Mouse (Mus musculus) hindbrain, embryonic 12.5 days (tissue): ENCODE measurements around the gene Igsf3. TPM values are rescaled to one million over a fixed set of nuclear protein-coding genes. Genes with fewer than 3 reads are reported as not detected.

Experiments
- ATAC-seq: fragments of 200-750 bp; cut with Nextera tagmentation; 2 replicates; pipeline ENCODE4 v1.8.0; 2017; ENCODE audit warnings: moderate TSS enrichment; ENCODE audit not compliant: low FRiP score
- H3K27ac ChIP-seq: fragments of 300-500 bp; sonication (generic); 2 replicates; pipeline ENCODE4 v1.5.1; 2016; ENCODE audit warnings: mild to moderate bottlenecking
- H3K27me3 ChIP-seq: fragments of 300-500 bp; sonication (generic); 2 replicates; pipeline ENCODE4 v1.6.1; 2016; ENCODE audit warnings: mild to moderate bottlenecking
- H3K36me3 ChIP-seq: fragments of 300-500 bp; sonication (generic); 2 replicates; pipeline ENCODE4 v1.6.1; 2016; ENCODE audit warnings: mild to moderate bottlenecking
- H3K4me1 ChIP-seq: fragments of 300-500 bp; sonication (generic); 2 replicates; pipeline ENCODE4 v1.6.1; 2016
- H3K4me2 ChIP-seq: fragments of 300-500 bp; sonication (generic); replicated peaks from 2 replicates; pipeline ENCODE4 v1.6.1; 2016; ENCODE audit warnings: mild to moderate bottlenecking
- H3K4me3 ChIP-seq: fragments of 300-500 bp; sonication (generic); 2 replicates; pipeline ENCODE4 v1.5.1; 2016; ENCODE audit warnings: mild to moderate bottlenecking
- H3K9ac ChIP-seq: fragments of 300-500 bp; sonication (generic); 2 replicates; pipeline ENCODE4 v1.6.1; 2016; ENCODE audit warnings: mild to moderate bottlenecking, moderate library complexity
- H3K9me3 ChIP-seq: fragments of 300-500 bp; sonication (generic); replicated peaks from 2 replicates; pipeline ENCODE4 v1.6.1; 2016; ENCODE audit warnings: mild to moderate bottlenecking
- WGBS: fragments of 180-500 bp; shearing (Covaris S2); methylation state at CpG from one replicate; pipeline ENCODE4 v1.1.7; 2016; 5-methylcytosine and 5-hydroxymethylcytosine counted together
- polyA plus RNA-seq: library from polyadenylated mRNA; unstranded; fragments of >200 nt; fragmentation: Nextera tagmentation; extraction: Ambion mirVana; gene quantifications from 2 replicates; pipeline ENCODE4 v1.2.1, GENCODE M21; 2016

Igsf3 gene
- polyA plus RNA-seq, 1 experiment from 2014 or later = 61.9 TPM

DNA sequence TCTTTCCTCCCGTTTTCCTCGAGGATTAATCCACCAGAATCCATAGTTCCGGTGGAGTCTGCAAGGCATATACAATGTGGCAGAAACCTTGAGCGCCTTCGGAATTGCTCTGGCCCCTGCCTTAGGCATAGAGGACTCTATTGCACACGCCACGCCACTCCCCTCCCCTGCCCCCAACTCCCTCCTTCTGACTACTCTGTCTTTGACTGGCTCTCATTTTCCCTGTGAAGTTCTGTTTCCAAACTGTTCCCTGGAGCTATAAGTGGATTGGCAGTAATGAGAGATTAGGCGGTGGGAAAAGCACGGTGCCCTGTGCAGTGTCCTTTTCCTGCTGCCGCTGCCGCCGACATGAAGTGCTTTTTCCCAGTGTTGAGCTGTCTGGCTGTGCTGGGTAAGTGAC, 1.2 kb downstream of the Igsf3 start:
- Histone ChIP-seq H3K4me1 (peaks cover 53% of the 10 kb centered on the region), H3K27ac (peak overlapping the region; percentile 83; the same call in 1 of the 2 replicates)

DNA sequence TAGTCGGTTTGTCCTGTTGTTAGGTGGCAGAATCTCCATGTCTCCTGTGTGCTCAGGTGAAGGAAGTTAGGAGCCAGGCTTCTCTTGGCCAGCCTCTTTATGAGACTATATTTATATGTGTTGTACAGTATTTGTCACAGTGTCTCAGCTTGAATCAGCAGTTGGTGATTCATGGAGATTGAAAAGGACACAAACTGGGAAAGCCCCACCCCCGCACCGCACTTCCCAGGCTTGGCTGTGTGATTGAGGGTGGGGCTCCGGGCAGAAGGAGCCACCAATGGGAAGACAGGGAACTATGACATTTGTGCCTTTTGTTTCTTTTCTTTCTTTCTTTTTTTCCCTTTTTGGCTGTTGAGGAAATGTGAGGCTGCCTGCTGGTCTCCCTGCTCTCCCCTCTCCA, 2.9 kb downstream of the Igsf3 start:
- Histone ChIP-seq H3K27me3 (no peaks in the 10 kb centered on the region), H3K4me2 (peak overlapping the region; percentile 69), H3K9me3 (no peaks in the 10 kb centered on the region), H3K27ac (peak overlapping the region; percentile 44), H3K9ac (peak overlapping the region; percentile 91), H3K4me3 (peak overlapping the region; percentile 88), H3K4me1 (peaks cover 63% of the 10 kb centered on the region), H3K36me3 (no peaks in the 10 kb centered on the region)
- 21% methylated on average over 4 of the region's 4 CpGs for WGBS
- no peak for ATAC-seq

More for the DNA sequence above, 1.2 kb downstream of the Igsf3 start:
- H3K4me3 ChIP-seq = peak overlapping the region; percentile 88
- H3K27me3 ChIP-seq = no peaks in the 10 kb centered on the region; the same call in 1 of the 2 replicates
- ATAC-seq = no peak
- no peaks in the 10 kb centered on the region for H3K36me3 ChIP-seq
- H3K9ac ChIP-seq = peak overlapping the region; percentile 91
- H3K9me3 ChIP-seq = no peaks in the 10 kb centered on the region
- H3K4me2 ChIP-seq = peak overlapping the region; percentile 69
- under 1% methylated on average over 12 of the region's 12 CpGs for WGBS

DNA sequence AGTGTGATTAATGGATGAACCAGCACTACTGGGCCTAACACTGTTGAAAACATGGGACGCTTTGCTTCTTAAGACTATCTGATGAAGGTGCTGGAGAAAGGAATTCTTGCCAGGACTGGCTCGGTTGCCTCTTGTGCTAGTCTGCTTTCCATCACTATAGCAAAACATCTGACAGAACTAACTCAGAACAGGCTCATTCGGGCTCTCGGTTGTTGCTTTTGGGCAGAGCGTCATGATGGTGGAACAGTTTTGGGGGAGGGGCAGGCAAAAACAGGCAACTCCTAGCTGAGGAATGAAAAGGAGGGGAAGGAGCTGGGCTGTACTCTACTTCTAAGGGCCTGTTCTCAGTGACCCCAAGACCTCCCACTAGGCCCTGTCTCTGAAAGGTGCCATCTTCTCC, 4.8 kb downstream of the Igsf3 start:
- no peak overlapping the region for H3K4me3 ChIP-seq
- WGBS = 73% methylated on average over 5 of the region's 5 CpGs
- no peaks in the 10 kb centered on the region for H3K36me3 ChIP-seq
- H3K9me3 ChIP-seq = no peaks in the 10 kb centered on the region
- no peak overlapping the region for H3K9ac ChIP-seq
- peak overlapping the region; percentile 69 for H3K4me2 ChIP-seq
- no peaks in the 10 kb centered on the region for H3K27me3 ChIP-seq
- no peak overlapping the region for H3K27ac ChIP-seq
- ATAC-seq = no peak
- H3K4me1 ChIP-seq = peaks cover 70% of the 10 kb centered on the region

GRCm38 (mm10) chr3:101382751-101383150, 5.9 kb downstream of the Igsf3 start:
- 0 out of 2 replicates have a peak overlapping the region, but pooled peaks have one; percentile 1 for H3K4me2 ChIP-seq
- H3K4me1 ChIP-seq = peaks cover 72% of the 10 kb centered on the region
- H3K9me3 ChIP-seq = no peaks in the 10 kb centered on the region

DNA sequence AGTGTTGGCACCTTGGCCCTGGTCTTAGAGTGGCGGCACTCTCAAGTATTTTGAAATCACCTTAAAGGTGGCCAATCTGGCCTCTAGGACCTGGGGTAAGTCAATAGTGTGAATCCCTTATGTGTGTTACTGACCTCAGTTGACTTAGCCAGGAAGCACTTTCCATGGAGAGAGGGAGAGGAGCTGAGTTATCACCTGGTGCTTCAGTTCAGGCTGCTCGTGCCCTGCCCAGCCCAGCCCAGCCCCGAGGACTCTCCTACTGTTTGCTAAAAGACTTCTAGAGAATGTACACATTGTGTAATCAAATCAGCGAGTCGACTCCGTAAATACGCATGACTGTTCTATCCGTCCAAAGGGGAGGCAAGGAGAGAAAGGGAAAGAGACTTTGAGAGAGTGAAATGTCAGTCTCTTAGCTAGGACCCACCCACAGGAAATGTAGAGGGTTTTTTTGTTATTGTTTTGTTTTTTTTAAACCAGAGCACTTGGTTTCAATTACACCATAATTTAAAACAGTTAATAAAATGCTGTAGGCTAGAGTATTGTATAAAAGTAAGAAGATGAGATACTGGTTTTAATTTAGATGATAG, 9.6 kb downstream of the Igsf3 start:
- no peak for ATAC-seq

More at GRCm38 (mm10) chr3:101382751-101383150, 5.9 kb downstream of the Igsf3 start:
- Histone ChIP-seq H3K9ac (no peak overlapping the region), H3K27ac (no peak overlapping the region), H3K27me3 (no peaks in the 10 kb centered on the region), H3K4me3 (no peak overlapping the region), H3K36me3 (no peaks in the 10 kb centered on the region)
- ATAC-seq = no peak
- WGBS = 68% methylated on average over 4 of the region's 4 CpGs

DNA sequence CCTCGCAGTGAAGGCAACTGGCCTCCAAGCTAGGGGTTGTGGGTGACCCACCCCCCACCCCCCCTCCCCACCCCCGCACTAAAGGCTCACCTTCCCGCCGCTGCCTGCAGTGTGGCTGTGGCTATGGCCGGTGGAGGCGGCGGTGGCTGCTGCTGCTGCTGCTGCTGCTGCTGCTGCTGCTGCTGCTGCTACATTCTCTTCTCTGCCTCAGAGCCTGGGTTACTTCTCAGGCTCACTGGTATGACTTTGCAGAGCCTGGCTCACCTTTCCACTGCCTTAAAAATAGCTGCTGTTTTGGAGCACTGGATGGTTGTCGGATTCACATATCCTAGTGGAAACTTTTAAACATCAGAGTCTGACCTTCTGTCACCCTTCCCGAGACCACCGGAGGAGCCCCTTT, 11.0 kb downstream of the Igsf3 start:
- Histone ChIP-seq H3K9me3 (no peaks in the 10 kb centered on the region), H3K36me3 (no peaks in the 10 kb centered on the region), H3K9ac (no peak overlapping the region), H3K4me2 (0 out of 2 replicates have a peak overlapping the region, but pooled peaks have one; percentile 11), H3K4me3 (no peak overlapping the region), H3K4me1 (peaks cover 58% of the 10 kb centered on the region), H3K27me3 (no peaks in the 10 kb centered on the region), H3K27ac (no peak overlapping the region)
- ATAC-seq = no peak
- 6% methylated on average over 8 of the region's 10 CpGs for WGBS

More for the DNA sequence above, 9.6 kb downstream of the Igsf3 start:
- Histone ChIP-seq H3K4me3 (no peak overlapping the region), H3K4me2 (no peak overlapping the region), H3K27ac (no peak overlapping the region), H3K27me3 (no peaks in the 10 kb centered on the region), H3K9me3 (no peaks in the 10 kb centered on the region), H3K9ac (no peak overlapping the region), H3K36me3 (no peaks in the 10 kb centered on the region), H3K4me1 (peaks cover 71% of the 10 kb centered on the region)
- 37% methylated on average over 8 of the region's 8 CpGs for WGBS

DNA sequence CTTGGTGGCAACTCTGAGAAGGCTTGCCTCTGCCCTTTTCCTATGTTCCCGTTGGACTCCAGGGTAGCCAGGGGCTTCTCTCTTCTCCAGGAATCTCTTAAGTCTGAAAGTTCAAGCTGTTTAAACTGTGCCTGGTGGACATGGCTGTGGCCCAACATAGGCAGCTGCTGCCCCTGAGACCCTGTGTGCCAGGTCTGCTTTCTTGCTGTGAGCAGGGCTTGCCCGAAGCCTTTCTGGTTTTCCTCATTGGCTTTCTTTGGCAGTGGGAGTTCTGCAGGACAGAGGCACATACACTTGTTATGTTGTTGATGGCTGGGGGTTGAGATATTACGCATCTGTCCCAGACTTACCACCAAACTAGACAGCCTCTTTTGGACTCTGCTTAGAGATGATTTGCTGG, 12.7 kb downstream of the Igsf3 start:
- H3K27me3 ChIP-seq = no peaks in the 10 kb centered on the region
- H3K9me3 ChIP-seq = no peaks in the 10 kb centered on the region
- H3K4me1 ChIP-seq = peaks cover 65% of the 10 kb centered on the region
- no peak overlapping the region for H3K4me2 ChIP-seq
- no peak overlapping the region for H3K4me3 ChIP-seq
- ATAC-seq = no peak
- no peak overlapping the region for H3K27ac ChIP-seq
- H3K9ac ChIP-seq = no peak overlapping the region
- WGBS = 93% methylated on average over 3 of the region's 3 CpGs
- no peaks in the 10 kb centered on the region for H3K36me3 ChIP-seq

DNA sequence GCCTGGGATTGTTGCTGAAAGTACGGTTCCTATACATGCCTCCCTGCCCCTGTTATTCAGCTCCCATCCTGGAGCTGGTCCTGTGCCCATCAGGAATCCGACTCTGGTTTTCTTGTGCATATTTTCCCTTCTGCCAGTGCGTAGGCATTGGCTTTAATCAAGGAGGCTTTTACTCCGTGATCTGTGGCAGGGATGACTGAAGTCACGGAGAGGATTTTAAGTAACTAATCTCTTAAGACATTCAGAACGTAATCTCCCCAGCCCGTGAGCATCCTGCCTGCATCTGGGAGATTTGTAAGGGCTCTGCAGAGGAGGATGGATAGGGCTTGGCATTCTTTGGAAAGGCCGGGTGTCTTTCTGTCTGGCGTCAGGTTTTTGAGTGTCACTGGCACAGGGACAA, 13.6 kb downstream of the Igsf3 start:
- Histone ChIP-seq H3K9me3 (no peaks in the 10 kb centered on the region), H3K4me1 (peaks cover 67% of the 10 kb centered on the region), H3K36me3 (no peaks in the 10 kb centered on the region), H3K9ac (no peak overlapping the region), H3K27me3 (no peaks in the 10 kb centered on the region), H3K4me2 (no peak overlapping the region), H3K4me3 (no peak overlapping the region), H3K27ac (no peak overlapping the region)
- ATAC-seq = no peak
- whole genome bisulfite sequencing = 56% methylated on average over 9 of the region's 9 CpGs

GRCm38 (mm10) chr3:101391991-101392390, 15.1 kb downstream of the Igsf3 start:
- no peak overlapping the region for H3K4me3 ChIP-seq
- H3K4me1 ChIP-seq = peaks cover 76% of the 10 kb centered on the region
- no peaks in the 10 kb centered on the region for H3K9me3 ChIP-seq
- H3K27me3 ChIP-seq = no peaks in the 10 kb centered on the region
- no peak overlapping the region for H3K9ac ChIP-seq
- no peak overlapping the region for H3K4me2 ChIP-seq
- no peak for ATAC-seq
- no peak overlapping the region for H3K27ac ChIP-seq
- WGBS = 90% methylated on average over 6 of the region's 6 CpGs
- no peaks in the 10 kb centered on the region for H3K36me3 ChIP-seq

DNA sequence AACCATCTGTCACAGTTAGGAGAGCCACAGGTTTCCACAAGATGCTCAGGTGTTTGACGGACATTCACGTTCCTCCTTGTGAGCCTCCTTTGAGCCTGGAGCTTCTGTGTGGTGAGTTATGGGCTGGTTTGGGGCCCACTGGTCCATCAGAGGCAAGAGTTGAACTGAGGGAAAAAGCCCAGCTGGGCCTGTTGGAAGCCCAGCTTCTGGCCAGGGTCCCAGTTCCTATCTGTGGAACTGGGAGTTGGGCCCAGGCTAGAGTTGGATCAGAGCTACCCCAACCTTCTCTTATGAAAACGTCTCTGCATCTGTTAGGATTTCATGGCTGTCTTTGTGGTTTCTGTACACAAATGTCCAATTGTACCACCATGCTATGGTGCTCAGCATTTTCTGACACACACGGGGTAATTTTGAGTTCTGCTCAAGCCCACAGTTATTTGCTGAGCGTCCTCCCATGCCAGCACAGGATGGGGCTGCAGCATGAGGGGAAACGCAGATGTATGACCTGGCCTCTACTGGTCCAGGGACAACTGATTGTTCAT, 16.3 kb downstream of the Igsf3 start:
- no peak for ATAC-seq
- no peaks in the 10 kb centered on the region for H3K9me3 ChIP-seq
- peaks cover 81% of the 10 kb centered on the region for H3K4me1 ChIP-seq
- H3K4me2 ChIP-seq = no peak overlapping the region
- peak overlapping the region; percentile 44 for H3K27ac ChIP-seq
- H3K4me3 ChIP-seq = no peak overlapping the region
- H3K9ac ChIP-seq = no peak overlapping the region
- H3K36me3 ChIP-seq = no peaks in the 10 kb centered on the region
- H3K27me3 ChIP-seq = no peaks in the 10 kb centered on the region
- WGBS = 84% methylated on average over 6 of the region's 6 CpGs

DNA sequence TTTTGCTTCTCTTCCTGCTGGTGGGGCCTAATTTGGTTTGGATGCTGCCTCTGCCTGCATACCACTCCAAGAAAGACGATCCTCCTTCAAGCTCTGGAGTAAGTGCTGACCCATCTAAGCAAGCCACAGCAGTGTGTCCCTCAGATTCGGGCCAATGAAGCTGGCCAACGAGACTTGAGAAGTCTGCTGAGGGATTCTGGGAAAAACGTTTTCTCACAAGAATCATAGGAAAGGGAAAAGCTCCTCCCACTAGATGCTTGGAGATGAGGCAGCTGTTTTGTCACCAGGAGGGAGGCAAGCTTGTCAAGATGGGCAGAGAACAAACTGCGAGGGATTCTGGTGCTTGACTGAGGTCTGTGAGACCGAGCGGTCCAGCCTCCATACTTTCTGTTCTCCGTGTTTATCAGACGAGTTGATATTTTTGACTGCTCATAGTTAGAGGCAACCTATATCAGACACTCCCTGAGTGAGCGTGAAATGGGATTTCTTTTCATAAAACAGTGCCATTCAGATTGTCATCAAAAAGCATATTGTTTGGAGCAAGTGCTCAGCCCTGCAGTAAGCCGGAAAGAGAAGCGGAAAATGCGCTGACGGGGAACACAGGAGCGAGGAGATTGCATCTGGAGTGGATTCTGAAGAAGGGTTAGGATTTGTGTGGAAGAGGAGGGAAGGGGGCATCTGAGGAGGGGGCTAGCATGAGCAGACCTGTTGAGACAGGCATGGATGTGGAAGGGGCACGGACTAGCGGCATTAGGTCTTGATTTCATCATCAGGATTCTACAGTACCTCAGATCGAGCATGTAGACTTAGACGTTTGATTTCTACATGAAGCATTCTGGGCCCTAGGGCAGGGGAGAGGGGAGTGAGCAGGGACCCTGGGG, 17.0 kb downstream of the Igsf3 start:
- Histone ChIP-seq H3K9ac (no peak overlapping the region), H3K4me3 (no peak overlapping the region), H3K27ac (peak overlapping the region; percentile 75), H3K36me3 (no peaks in the 10 kb centered on the region), H3K4me2 (no peak overlapping the region), H3K9me3 (no peaks in the 10 kb centered on the region), H3K4me1 (peaks cover 81% of the 10 kb centered on the region), H3K27me3 (no peaks in the 10 kb centered on the region)
- 52% methylated on average over 19 of the region's 19 CpGs for WGBS
- peak; percentile 44; the same call in 1 of the 2 replicates for ATAC-seq

DNA sequence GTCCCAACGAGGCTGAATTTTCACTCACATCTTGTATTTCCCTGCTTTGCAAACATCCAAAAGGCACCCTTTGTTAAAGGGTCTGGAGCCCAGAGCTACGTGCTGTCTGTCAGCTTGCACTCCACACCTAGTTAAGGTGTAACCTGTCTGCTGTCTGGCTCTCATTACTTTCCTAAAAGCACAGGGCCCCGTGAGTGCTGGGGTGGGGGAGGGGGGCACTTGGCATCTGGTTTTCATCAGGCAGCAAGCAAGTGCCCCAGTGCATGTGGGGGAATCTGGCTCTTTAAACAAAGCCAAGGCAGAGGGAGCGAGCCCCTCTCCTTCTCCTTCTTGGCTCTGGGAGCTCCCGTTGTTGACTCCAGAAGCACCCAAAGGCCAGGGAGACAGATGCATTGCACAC, 18.5 kb downstream of the Igsf3 start:
- Histone ChIP-seq H3K27ac (peak overlapping the region; percentile 75), H3K4me2 (no peak overlapping the region), H3K9ac (no peak overlapping the region), H3K36me3 (no peaks in the 10 kb centered on the region), H3K4me3 (no peak overlapping the region), H3K4me1 (peaks cover 81% of the 10 kb centered on the region), H3K9me3 (no peaks in the 10 kb centered on the region), H3K27me3 (no peaks in the 10 kb centered on the region)
- no peak for ATAC-seq
- 42% methylated on average over 5 of the region's 5 CpGs for WGBS
